Mouse (Mus musculus) midbrain, embryonic 14.5 days (tissue): ENCODE results near the gene Ajm1. TPM values are rescaled to one million over a fixed set of nuclear protein-coding genes. Genes with fewer than 3 reads are reported as not detected.
A peak's percentile ranks its signal among the peaks of the same experiment; 100 is the strongest.

ENCODE experiments used
- ATAC-seq: fragments of 200-750 bp; cut with Nextera tagmentation; 2 replicates; pipeline ENCODE4 v1.8.0; 2017; ENCODE audit warnings: moderate number of reproducible peaks, moderate library complexity; ENCODE audit not compliant: low FRiP score, low TSS enrichment
- DNase-seq: peaks from one replicate; pipeline ENCODE4 v3.0.0-alpha.2; 2015
- H3K27ac ChIP-seq: fragments of 300-500 bp; sonication (generic); replicated peaks from 2 replicates; pipeline ENCODE4 v1.5.1; 2014; ENCODE audit warnings: mild to moderate bottlenecking, low read depth, low read length, moderate library complexity
- H3K27me3 ChIP-seq: fragments of 300-500 bp; sonication (generic); 2 replicates; pipeline ENCODE4 v1.6.1; 2014; ENCODE audit warnings: low read length, control low read depth, mixed read lengths; ENCODE audit not compliant: control insufficient read depth, insufficient read depth
- H3K36me3 ChIP-seq: fragments of 300-500 bp; sonication (generic); 2 replicates; pipeline ENCODE4 v1.6.1; 2014; ENCODE audit warnings: low read length, control low read depth; ENCODE audit not compliant: control insufficient read depth, insufficient read depth
- H3K4me1 ChIP-seq: fragments of 300-500 bp; sonication (generic); 2 replicates; pipeline ENCODE4 v1.6.1; 2014; ENCODE audit warnings: mild to moderate bottlenecking, antibody characterized with exemption, low read length, control low read depth; ENCODE audit not compliant: control insufficient read depth, insufficient read depth
- H3K4me2 ChIP-seq: fragments of 300-500 bp; sonication (generic); 2 replicates; pipeline ENCODE4 v1.6.1; 2014; ENCODE audit warnings: mild to moderate bottlenecking, low read length, moderate library complexity
- H3K4me3 ChIP-seq: fragments of 300-500 bp; sonication (generic); replicated peaks from 2 replicates; pipeline ENCODE4 v1.5.1; 2014; ENCODE audit warnings: low read depth, low read length
- H3K9ac ChIP-seq: fragments of 300-500 bp; sonication (generic); replicated peaks from 2 replicates; pipeline ENCODE4 v1.6.1; 2014; ENCODE audit warnings: mild to moderate bottlenecking, low read length, moderate library complexity
- H3K9me3 ChIP-seq: fragments of 300-500 bp; sonication (generic); 2 replicates; pipeline ENCODE4 v1.6.1; 2016; ENCODE audit warnings: low read length, control low read depth, mixed read lengths; ENCODE audit not compliant: control insufficient read depth
- WGBS: fragments of 180-500 bp; shearing (Covaris S2); extraction: QIAGEN DNeasy Blood & Tissue Kit; methylation state at CpG from one replicate; pipeline ENCODE4 v1.1.7; 2014; 5-methylcytosine and 5-hydroxymethylcytosine counted together
- polyA plus RNA-seq: library from polyadenylated mRNA; unstranded; fragments of >200 nt; fragmentation: Nextera tagmentation; extraction: Ambion mirVana; gene quantifications from 2 replicates; pipeline ENCODE4 v1.2.1, GENCODE M21; 2014

Ajm1 gene
- polyA plus RNA-seq: 8.8 and 9.2 TPM in 2 replicates

GRCm38 (mm10) chr2:25581294-25581864 is at the start of gene Ajm1:
TSS of gene Ajm1 (minus strand) at chr2:25581757.
- Histone ChIP-seq H3K4me3 (peak within 1 kb of the TSS; percentile 51), H3K9ac (peak within 1 kb of the TSS; percentile 64), H3K36me3 (peaks cover 45% of the 10 kb centered on the region), H3K4me1 (peaks cover 29% of the 10 kb centered on the region), H3K27ac (0 out of 2 replicates have a peak within 1 kb of the TSS, but pooled peaks have one; percentile 13), H3K9me3 (no peaks in the 10 kb centered on the region), H3K27me3 (peaks cover 46% of the 10 kb centered on the region), H3K4me2 (peak within 1 kb of the TSS; percentile 79)
- 5% methylated on average over 19 of the region's 19 CpGs for WGBS
- ATAC-seq (peak; percentile 72), DNase-seq (peak; percentile 87)

GRCm38 (mm10) chr2:25628738-25629137 is 47.2 kb upstream of the Ajm1 start:
- WGBS: 54% methylated on average over 4 of the region's 4 CpGs
- no peak for DNase-seq
- Histone ChIP-seq H3K27me3 (no peaks in the 10 kb centered on the region), H3K27ac (no peak overlapping the region), H3K4me3 (no peak overlapping the region), H3K4me1 (no peaks in the 10 kb centered on the region), H3K36me3 (no peaks in the 10 kb centered on the region), H3K9ac (no peak overlapping the region), H3K9me3 (no peaks in the 10 kb centered on the region), H3K4me2 (no peak overlapping the region)
- no peak for ATAC-seq

DNA sequence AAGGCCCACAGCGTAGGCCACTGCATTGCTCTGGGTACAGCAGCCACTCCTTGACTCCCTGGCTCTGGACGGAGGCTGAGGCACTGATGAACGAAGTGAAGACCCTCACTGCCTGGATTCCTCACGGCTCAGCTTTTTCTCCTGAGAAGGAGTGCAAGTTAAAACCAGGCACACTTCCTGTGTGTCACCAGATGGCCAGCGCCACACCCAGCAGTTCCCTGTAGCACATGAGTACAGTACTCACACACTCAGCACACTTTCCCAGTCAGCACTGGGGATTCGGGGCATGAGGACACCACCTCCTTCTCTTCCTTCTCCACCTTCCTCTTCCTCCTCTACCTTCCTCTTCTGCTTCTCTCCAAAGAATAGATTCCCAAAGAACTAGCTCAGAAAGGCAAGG is 46.3 kb upstream of the Ajm1 start, which contains the start of gene Fcna:
Gene Fcna (minus strand): TSS at position 220 of the 400 bp plus-strand sequence.
- H3K27ac ChIP-seq: no peak within 1 kb of the TSS
- H3K36me3 ChIP-seq: no peaks in the 10 kb centered on the region
- H3K9me3 ChIP-seq: no peaks in the 10 kb centered on the region
- H3K4me3 ChIP-seq: no peak within 1 kb of the TSS
- H3K27me3 ChIP-seq: no peaks in the 10 kb centered on the region
- no peak for ATAC-seq
- no peak for DNase-seq
- 82% methylated on average over 6 of the region's 6 CpGs for WGBS
- no peaks in the 10 kb centered on the region for H3K4me1 ChIP-seq
- H3K4me2 ChIP-seq: no peak within 1 kb of the TSS
- no peak within 1 kb of the TSS for H3K9ac ChIP-seq

GRCm38 (mm10) chr2:25625986-25626385 is 44.4 kb upstream of the Ajm1 start:
- Histone ChIP-seq H3K27me3 (no peaks in the 10 kb centered on the region), H3K9me3 (no peaks in the 10 kb centered on the region), H3K4me1 (peaks cover 5% of the 10 kb centered on the region; the same call in 1 of the 2 replicates), H3K36me3 (no peaks in the 10 kb centered on the region), H3K4me2 (no peak overlapping the region), H3K4me3 (no peak overlapping the region), H3K9ac (no peak overlapping the region), H3K27ac (no peak overlapping the region)
- DNase-seq: no peak
- WGBS: 76% methylated on average over 5 of the region's 5 CpGs
- no peak for ATAC-seq

DNA sequence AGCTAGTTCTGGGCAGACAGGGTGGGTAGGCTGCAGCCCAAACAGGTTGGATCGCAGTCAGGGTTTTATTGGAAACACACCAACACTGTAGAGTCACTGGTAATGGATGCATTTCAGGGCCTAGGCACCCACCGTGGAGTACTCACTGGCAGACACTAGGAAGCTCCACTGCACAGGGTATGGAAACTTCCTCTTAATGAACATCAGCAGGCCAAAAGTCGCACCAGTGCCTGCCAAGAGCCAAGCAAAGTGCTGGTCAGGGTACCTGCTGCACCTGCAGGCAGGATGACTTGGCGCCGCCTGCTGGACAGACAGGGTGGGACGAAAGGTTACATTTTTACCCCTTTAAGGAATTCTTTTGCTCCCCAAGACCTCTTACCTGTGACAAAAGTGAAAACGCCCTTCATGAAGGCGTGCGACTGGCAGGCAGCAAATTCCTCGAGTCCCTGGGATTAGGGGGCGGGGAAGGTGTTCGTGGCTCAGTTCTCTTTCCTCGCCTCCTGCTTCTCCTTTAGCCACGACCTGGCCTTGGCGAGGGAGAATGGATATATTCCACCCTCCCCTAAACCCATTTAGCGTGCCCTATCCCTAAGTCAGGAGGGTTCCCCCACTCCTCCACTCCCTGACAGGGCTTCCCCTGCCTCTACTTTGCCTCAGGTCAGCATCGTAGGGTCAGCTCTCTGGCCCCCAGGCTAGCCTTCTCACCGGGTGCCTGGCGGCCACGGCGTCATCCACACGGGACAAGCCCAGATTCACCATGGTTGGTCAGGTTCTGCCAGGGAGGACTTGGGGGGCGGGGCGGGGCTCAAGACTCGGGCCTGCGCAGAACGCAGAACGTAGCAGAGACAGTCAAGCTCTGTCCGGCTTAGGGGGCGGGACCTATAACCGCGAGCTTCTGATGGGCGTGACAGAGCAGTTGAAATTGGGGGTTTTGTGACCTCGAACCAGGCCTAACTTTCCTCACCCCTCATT is 40.0 kb upstream of the Ajm1 start, which contains the start of gene Tmem141:
Gene Tmem141 (minus strand): TSS at position 777 of the 972 bp plus-strand sequence.
- ATAC-seq (peak; percentile 94), DNase-seq (peak; percentile 91)
- Histone ChIP-seq H3K9me3 (no peaks in the 10 kb centered on the region), H3K36me3 (no peaks in the 10 kb centered on the region), H3K27me3 (peaks cover 14% of the 10 kb centered on the region; the same call in 1 of the 2 replicates), H3K4me2 (peak within 1 kb of the TSS; percentile 76), H3K27ac (peak within 1 kb of the TSS; percentile 70), H3K9ac (peak within 1 kb of the TSS; percentile 55), H3K4me3 (peak within 1 kb of the TSS; percentile 47), H3K4me1 (peaks cover 5% of the 10 kb centered on the region; the same call in 1 of the 2 replicates)
- WGBS: 7% methylated on average over 34 of the region's 34 CpGs

DNA sequence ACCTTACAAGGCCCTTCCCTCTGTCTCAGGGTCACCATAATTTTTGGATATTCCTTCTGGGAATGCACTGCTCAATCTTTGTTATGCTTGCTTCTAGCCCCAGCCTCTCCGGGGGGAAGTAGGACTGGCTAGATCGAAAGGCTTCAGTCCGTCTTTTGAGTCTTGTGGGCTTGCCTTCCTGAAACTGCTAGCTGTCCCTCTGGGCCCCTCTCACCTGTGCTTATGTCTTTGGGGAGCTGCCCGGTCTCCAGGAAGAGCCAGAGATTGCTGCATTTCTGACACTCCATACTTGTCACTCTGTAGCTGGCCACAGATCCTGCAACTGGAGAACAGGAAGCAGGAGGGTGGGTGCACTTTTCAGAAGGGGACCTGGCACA is 39.3 kb upstream of the Ajm1 start:
- 92% methylated on average over 4 of the region's 4 CpGs for WGBS
- peak overlapping the region; percentile 76 for H3K4me2 ChIP-seq
- ATAC-seq (no peak), DNase-seq (no peak)
- peak overlapping the region; percentile 55; the same call in 1 of the 2 replicates for H3K9ac ChIP-seq
- H3K4me3 ChIP-seq: peak overlapping the region; percentile 47
- H3K4me1 ChIP-seq: peaks cover 5% of the 10 kb centered on the region; the same call in 1 of the 2 replicates
- H3K27ac ChIP-seq: peak overlapping the region; percentile 70; the same call in 1 of the 2 replicates
- H3K27me3 ChIP-seq: peaks cover 21% of the 10 kb centered on the region; the same call in 1 of the 2 replicates
- H3K9me3 ChIP-seq: no peaks in the 10 kb centered on the region
- no peaks in the 10 kb centered on the region for H3K36me3 ChIP-seq

- H3K4me1 ChIP-seq: peaks cover 5% of the 10 kb centered on the region; the same call in 1 of the 2 replicates
- no peaks in the 10 kb centered on the region for H3K36me3 ChIP-seq
- WGBS: 85% methylated on average over 6 of the region's 6 CpGs
- no peak for DNase-seq
- H3K27ac ChIP-seq: no peak overlapping the region
- H3K4me2 ChIP-seq: no peak overlapping the region
- no peak overlapping the region for H3K4me3 ChIP-seq
- peaks cover 25% of the 10 kb centered on the region; the same call in 1 of the 2 replicates for H3K27me3 ChIP-seq
- ATAC-seq: no peak
- no peaks in the 10 kb centered on the region for H3K9me3 ChIP-seq
- H3K9ac ChIP-seq: no peak overlapping the region
Observed at GRCm38 (mm10) chr2:25620386-25620785, 38.8 kb upstream of the Ajm1 start.

- no peak within 1 kb of the TSS for H3K4me2 ChIP-seq
- no peak within 1 kb of the TSS for H3K27ac ChIP-seq
- no peaks in the 10 kb centered on the region for H3K36me3 ChIP-seq
- peaks cover 5% of the 10 kb centered on the region; the same call in 1 of the 2 replicates for H3K4me1 ChIP-seq
- peaks cover 35% of the 10 kb centered on the region; the same call in 1 of the 2 replicates for H3K27me3 ChIP-seq
- no peak within 1 kb of the TSS for H3K4me3 ChIP-seq
- no peaks in the 10 kb centered on the region for H3K9me3 ChIP-seq
- H3K9ac ChIP-seq: no peak within 1 kb of the TSS
- DNase-seq (no peak), ATAC-seq (no peak)
- WGBS: 85% methylated on average over 3 of the region's 3 CpGs
Observed at GRCm38 (mm10) chr2:25617578-25617977, 36.0 kb upstream of the Ajm1 start, which contains the start of gene Ccdc183. TSS of gene Ccdc183 (minus strand) at chr2:25617678.
